Mouse (Mus musculus) stomach, adult 2 months (tissue): ENCODE results near the gene Cyp2c37. TPM values are rescaled to one million over a fixed set of nuclear protein-coding genes. Genes with fewer than 3 reads are reported as not detected.

ENCODE experiments used
- polyA plus RNA-seq: library from polyadenylated mRNA; depleted of rRNA; stranded (reverse); fragments of >200 nt; gene quantifications from 2 replicates; pipeline ENCODE4 v1.2.3, GENCODE M21; 2012; rRNA removed

The Cyp2c37 gene
- not detected in 2 replicates for polyA plus RNA-seq

DNA sequence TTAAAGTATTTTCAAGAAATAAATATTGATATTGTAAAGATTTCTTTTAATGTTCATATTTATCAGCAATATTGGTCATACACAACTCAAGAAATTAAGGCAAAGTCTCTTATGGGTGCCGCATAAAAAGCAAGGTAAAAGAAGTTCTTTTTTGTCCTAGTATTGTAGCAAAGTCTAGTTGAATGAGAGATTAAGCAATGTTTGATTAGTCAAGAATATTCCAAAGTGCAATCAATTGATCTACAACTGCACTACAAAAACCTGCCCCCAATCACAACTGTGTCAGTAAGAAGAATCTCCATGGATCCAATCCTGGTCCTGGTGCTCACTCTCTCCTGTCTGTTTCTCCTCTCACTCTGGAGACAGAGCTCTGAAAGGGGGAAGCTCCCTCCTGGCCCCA lies at the start of gene Cyp2c37:
Gene Cyp2c37, plus strand, starts transcription at position 285 of the 400 bp plus-strand sequence.

Other genes starting within 250 kb of the Cyp2c37 start
- not detected in 2 replicates for gene Cyp2c40, start 179.6 kb upstream of the Cyp2c37 start, polyA plus RNA-seq
- gene Cyp2c69, start 105.6 kb upstream of the Cyp2c37 start, polyA plus RNA-seq = not detected in 2 replicates
- gene Cyp2c54, start 81.4 kb downstream of the Cyp2c37 start, polyA plus RNA-seq = not detected in 2 replicates
- gene Cyp2c50, start 97.3 kb downstream of the Cyp2c37 start, polyA plus RNA-seq = not detected in 2 replicates
- not detected in 2 replicates for gene Cyp2c70, start 194.9 kb downstream of the Cyp2c37 start, polyA plus RNA-seq